Mouse (Mus musculus): ENCODE data around the gene Adipoq.

DNA sequence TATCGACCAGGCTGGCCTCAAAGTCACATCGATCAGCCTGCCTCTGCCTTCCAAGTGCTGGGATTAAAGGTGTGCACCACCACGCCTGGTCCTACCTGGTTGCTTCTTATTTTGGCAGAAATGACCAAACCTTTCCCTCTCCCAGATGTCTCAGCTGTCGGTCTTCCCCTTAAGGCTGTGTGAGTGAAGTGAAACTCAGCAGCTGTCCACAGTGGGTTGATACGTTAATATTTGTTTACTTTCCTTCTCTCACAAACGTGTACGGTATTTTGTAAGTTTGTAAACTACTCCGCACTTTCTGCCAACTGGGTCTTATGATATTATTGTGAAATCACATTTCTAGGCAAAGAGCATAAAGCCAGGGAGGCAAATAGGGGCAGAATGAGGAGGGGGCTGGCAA, 3.1 kb downstream of the Adipoq start:
- no peak for TF ChIP-seq CTCF (conservative IDR thresholded peaks at IDR 0.05; ENCODE audit: low read length)
- TF ChIP-seq POU5F1 (IDR thresholded peaks at IDR 0.05; ENCODE audit: borderline replicate concordance, low read length), result no peak
